Mouse (Mus musculus): ENCODE measurements around the gene Cacna1c. TPM values are rescaled to one million over a fixed set of nuclear protein-coding genes. Genes with fewer than 3 reads are reported as not detected.
A peak's percentile ranks its signal among the peaks of the same experiment; 100 is the strongest.

Gene Cacna1c
- total RNA-seq, 4 experiments from 2014 or later = 52.8 to 62.4 (median 55.1) TPM

DNA sequence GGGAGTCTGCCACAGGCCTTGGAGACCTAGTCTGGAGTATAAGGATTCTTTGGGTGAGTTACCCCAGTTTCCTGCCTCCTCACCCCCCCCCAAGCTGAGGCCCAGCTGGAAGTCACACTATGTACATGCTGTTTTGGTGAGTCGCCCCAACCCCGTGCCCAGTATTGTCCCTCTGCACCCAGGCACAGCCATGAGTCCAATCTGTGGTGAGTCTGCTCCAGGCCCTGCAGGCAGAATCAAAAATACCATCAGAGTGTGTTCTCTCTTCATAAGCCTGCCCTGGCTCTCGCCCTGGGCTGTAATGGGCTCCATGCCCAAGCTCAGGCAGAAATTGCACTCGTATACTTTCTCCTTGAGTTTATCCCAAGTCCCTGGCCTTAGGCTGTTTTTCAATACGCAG, 374.7 kb downstream of the Cacna1c start:
- DNase-seq (ENCODE audit: low spot score in 2 of 2) = no peak

DNA sequence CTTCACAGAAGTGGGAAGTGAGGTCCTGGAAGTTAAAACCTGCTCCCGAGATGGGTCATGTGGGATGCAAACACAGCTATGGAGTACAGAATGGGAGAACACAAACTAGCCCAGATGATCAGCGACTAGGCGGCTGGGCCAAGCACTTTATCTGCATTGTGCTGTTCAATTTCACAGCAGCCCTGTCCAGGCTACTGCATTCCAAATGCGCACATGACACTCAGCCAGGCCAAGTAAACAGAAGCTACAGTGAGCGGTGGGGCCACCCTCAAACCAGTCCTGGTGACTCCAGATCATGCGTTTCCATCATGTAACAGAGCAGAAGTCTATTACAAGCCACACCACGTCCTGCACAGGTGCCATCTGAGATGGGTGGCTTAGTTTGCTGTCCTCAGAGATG, 376.6 kb downstream of the Cacna1c start:
- no peak for DNase-seq (ENCODE audit: low spot score in 2 of 2)

DNA sequence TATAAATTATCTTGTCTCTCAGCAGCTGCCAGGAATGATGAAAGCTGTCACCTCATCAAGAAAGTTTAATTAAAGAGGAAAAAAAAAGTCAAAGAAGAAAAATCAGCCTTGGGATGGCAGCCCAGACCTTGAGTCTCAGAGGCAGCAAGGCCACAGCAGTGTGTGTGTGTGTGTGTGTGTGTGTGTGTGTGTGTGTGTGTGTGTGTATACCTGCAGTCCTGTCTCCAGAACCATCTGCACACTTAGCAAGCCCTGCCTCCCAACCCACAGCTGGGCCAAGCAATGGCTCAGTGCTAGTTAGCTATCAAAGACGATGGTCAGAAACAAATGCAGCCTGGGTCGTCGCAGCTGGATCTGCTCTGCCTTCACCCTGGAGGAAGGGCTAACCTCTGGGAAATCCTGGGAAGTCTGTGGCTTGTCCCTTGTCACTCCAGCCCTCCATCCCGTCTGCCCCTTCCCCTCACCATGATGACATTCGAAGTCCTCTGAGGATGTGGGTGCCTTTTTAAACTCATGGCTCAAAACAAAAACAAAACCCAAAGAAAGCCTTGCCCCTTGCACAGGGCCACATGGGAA, 378.2 kb downstream of the Cacna1c start:
- DNase-seq (ENCODE audit: low spot score in 2 of 2) = no peak

DNA sequence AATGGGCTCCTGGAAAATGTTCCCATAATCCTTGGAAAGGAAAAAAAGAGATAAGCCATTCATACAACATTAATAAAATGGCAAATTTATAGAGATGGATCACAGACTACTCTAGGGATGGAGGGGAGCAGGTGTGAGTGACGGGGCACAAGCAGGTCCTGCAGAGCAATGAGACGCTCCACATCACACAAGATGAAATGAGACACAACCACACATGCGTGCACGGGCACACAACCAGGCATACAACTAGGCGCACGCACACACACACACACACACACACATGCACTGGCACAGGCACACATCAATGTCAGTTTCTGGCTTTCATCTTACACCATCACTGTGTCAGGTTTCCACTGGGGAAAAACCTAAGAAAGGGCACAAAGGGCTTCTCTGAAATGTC, 380.0 kb downstream of the Cacna1c start:
- DNase-seq (ENCODE audit: low spot score in 2 of 2) = no peak

DNA sequence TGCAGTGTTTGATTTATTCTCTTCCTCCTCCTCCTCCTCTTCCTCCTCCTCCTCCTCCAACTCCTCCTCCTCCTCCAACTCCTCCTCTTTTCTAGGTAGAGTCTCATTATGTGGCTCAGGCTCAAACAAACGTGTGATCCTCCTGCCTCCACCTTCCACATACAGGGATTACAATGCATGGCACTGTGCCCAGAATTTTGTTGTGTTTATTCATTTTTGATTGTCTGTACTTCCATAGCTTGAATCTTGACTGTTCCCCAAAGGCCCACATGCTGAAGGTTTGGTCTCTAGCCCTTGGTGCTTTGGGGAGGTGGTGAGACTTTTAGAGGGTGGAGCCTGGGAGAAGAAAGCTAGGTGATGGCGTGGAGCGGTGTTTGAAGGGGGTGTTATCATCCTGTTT, 383.7 kb downstream of the Cacna1c start:
- no peak for DNase-seq (ENCODE audit: low spot score in 2 of 2)

DNA sequence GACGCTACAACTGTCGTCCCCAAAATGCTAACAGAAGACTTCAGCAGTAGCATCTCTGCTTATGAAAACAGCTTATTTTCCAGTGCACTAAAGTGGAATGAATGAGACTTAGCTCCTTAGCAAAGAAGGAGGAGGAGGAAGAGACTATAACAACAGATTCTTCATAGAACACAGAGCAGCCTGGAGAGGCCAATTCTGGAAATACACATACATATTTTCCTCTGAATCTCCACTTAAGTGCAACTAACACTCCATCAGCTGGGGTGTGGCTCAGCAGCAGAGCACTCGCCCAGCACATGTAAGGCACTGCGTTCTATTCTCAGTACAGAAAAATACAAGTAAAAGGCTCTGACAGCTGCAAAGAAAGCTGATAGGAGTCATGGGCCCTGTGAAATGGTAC, 384.2 kb downstream of the Cacna1c start:
- DNase-seq (ENCODE audit: low spot score in 2 of 2) = peak in 1 of 2 experiments; percentile 31

DNA sequence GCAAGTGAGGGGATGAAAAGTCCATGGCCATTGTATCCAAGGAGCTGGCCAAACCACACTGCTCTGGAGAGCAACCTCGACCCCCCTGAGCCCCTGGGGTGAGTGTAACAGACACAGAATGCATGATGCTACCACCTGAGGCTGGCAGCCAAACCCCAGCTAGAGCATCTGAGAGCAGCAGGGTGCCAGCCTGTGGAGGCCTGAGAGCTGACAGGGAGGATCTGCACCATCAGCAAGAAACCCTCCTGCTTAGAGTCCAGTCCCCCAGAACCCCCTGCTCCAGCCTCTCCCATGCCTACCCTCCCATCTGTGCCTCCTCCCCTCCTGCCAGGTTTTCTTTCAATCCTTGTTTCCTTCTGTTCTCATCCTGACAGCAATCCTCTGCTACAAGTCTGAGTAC, 385.4 kb downstream of the Cacna1c start:
- DNase-seq (ENCODE audit: low spot score in 2 of 2) = no peak

DNA sequence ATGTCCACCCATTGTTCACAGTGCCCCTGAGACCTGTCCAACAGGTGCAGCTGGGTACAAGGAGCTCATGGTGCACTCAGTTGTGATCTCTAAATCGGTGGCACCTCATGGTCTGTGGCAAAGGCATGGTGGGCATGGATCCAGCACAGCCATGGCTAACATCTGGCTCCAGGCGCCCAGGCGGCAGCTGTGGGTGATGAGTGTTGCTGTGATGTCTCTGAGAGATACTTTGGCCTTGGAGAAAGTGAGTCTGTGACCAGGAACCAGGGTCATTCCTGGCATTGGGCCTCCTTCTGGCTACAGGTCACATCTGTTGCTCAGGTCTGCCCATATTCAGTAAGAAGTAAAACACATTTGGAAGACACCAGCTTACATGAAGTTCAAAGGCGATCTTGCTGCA, 391.1 kb downstream of the Cacna1c start:
- DNase-seq (ENCODE audit: low spot score in 2 of 2) = no peak

DNA sequence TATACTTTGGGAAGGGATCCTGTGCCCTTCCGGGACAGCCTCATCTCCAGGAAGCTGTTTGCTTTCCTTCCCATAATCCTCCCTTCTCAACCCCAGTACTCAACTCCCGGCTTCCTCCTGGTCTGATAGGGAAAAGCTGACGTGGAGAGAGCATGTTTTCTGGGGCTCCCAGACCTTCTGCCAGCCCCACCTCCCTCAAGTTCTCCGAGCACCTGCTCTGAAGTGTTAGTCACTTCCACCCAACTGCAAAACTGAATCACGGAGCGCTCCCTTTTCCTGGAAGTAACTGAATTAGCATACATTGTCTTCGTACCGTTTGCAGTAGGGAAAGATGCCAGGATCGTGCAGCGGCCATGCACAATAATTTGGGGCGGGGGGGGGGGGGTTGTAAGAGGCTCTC, 393.9 kb downstream of the Cacna1c start:
- peak in 1 of 2 experiments; percentile 57 for DNase-seq (ENCODE audit: low spot score in 2 of 2)

DNA sequence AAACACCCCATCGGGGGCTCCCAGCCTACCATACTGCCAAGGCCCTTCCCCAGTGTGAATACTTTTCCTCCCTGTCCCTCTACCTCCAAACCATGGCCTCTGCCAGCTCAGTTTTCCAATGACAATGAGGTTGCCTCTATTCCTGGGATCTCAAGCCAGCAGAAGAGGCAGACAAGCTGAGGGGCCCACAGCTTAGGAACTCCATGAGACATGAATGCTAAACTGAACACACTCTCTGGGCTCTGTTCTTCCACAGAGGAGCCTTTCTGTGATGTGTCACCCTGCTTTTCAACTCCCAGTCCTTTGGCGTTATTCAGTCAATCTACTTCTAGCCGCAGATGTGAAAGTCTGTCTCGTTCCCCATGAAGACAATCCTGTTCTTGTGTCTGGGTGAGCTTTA, 399.8 kb downstream of the Cacna1c start:
- DNase-seq (ENCODE audit: low spot score in 2 of 2) = no peak

DNA sequence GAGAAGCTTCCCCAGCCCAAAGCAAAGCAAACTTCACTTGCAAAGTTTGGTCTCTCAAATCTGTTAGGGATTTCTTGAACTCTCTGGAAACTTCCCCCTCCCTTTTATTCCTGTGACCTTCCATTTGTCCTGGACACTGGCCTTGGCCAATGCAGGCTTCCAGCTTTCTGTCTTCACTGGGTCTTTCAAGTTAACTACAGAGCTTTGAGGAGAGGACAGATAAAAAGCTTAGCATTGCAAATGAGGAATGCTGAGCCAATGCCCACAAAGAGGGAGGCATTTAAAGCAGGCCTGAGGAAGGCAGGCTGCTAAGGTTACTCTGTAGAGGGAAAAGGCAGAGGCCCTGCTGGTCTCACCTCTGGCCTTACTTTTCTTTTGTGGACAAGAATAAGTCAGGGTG, 400.5 kb downstream of the Cacna1c start:
- DNase-seq (ENCODE audit: low spot score in 2 of 2) = no peak

DNA sequence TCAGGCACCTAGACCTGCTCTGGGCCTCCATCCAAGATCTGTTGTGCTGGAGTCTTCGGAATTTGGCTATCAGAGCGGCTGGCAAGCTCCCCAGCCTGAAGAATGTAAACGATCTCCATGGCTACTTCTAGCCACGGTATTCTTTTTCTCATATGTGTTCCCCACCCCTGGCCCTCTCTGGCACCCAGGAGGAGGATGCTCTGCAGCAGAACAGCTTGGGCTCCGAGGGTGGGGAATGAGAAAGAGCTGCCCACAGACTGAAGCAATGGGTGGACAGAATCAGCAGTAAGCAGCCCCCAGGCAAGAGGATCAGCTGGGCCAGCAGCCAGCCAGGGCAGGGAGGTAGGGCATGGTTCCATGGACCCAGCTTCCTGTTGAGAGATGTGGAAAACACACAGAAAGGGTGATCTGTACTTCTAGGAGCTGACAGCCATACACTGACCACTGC, 404.3 kb downstream of the Cacna1c start:
- peak in 1 of 2 experiments; percentile 56 for DNase-seq (ENCODE audit: low spot score in 2 of 2)

DNA sequence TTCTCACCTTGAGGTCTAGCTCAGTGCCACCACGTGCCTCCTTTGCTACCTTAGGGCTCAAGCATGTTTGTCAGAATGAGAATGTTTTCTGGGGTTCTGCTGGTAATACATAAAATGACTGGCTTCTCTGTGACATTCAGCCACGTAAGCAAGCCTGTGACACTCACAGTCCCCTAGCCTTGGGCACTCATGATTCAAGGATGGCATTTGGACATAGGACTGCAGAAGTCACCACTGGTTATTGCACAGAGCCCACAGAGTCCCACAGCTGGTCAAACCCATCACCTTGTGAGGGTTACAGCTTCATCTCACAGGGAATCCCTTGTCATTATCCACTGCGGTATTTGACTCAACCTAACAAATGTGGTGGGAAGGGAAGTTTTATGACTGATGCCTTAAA, 408.3 kb downstream of the Cacna1c start:
- no peak for DNase-seq (ENCODE audit: low spot score in 2 of 2)

DNA sequence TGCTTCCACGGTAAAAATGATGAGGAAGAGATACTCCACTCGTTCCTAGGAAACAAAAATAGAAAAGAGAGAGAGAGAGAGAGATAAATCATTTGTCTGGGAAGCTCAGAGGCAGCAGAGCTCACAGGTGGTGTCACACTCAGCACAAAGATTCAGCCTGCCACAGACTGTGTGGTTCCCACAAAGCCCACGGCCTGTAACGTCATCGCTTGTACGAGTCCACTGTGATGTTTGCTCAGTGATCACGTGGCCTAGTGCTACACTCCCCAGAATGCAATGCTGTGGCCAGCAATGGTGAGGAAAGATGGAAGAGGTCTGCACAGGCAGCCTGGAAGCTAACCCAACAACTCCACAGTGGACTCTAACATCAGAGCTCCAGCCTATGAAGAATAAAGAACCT, 415.9 kb downstream of the Cacna1c start:
- DNase-seq (ENCODE audit: low spot score in 2 of 2) = no peak

DNA sequence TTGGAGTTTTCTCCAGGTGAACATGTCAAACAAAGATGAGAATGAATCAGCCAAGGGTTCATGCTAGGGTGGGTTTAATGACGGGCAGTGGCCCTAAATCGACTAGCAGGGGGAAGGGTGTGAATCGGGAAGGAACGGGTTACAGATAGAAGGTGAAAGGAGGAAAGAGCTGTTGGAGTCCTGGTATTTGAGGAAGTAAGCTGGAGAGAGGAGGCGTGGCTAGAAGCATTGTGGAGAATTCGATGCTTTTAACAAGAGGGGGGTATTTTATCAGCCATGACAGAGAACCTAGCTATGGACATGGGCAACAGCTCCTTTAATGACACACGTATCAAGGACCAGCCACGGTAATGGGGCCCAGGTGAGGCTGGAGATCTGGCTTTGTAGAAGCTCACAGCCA, 417.0 kb downstream of the Cacna1c start:
- no peak for DNase-seq (ENCODE audit: low spot score in 2 of 2)

DNA sequence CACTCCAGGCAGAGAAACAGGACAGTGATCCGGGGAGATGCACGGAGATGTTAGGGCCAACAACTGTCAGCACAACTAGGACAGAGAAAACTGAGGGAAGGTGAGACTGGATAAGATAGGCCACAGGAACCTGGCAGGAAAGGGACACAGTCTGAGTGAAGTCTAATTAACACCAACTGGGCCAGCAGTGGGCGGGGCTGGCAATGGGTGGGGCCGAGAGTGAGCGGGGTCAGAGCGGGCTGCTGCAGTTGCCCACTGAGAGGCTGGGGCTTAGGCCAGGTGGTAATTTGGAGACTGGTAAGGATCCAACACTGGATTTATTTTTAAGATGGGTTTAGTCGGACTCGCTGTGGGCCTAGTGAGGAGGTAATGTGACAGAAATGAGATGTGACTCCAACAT, 418.8 kb downstream of the Cacna1c start:
- no peak for DNase-seq (ENCODE audit: low spot score in 2 of 2)

DNA sequence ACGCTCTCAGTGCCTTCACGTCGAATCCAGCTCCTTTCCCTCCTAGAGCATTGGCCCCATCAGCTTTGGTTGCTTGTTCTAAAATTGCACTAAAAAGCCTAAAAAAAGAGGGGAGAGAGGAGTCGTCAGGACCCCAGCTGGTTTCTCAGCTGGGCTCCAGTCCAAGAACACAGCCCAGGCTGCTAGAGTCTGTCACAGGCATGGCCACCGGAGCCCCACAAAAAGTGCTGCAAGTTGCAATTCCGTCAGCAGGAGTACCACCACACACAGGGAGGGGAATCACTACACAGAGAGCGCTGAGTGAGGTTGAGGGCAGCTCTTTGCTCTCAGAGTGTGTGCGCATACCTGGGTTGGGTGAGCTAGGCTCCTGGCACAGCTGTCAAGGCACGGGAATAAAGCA, 419.8 kb downstream of the Cacna1c start:
- no peak for DNase-seq (ENCODE audit: low spot score in 2 of 2)

DNA sequence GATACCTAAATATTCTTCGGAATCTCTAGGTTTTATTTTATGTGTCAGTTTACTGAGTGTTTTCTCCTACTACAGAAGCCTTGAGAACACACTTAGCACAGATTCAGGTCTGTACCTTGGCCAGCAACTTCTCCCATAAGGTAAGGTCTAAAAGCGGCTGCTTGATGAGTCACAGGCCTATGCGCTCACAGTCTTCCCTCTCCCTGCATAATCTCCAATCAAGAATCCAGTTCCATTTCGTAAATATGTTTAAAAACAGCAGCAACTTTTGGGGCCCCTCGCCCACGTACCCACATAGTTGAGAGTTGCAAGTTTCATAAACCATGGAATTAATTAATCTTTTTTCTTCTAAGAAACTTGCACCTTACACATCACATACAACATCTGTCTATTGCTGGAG, 423.6 kb downstream of the Cacna1c start:
- DNase-seq (ENCODE audit: low spot score in 2 of 2) = peak in 1 of 2 experiments; percentile 66

DNA sequence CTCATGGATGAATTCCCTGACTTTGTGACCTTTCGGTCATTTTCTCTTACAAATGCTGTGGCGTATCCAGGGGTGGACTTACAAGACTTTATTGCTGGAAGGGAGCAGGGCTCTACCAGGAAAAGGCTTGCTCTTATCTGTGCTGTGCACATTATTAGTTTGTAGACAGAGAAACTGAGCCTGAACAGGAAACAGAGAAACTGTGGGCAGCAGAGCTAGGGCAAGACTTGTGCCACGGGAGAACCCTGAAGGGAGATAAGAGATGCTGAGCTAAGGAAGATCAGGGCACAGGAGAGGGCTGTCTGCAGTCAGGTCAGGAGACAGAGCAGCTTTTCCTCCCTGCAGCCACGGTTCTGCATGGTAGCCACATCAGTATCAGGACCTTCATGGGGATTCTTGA, 425.1 kb downstream of the Cacna1c start:
- DNase-seq (ENCODE audit: low spot score in 2 of 2) = no peak

DNA sequence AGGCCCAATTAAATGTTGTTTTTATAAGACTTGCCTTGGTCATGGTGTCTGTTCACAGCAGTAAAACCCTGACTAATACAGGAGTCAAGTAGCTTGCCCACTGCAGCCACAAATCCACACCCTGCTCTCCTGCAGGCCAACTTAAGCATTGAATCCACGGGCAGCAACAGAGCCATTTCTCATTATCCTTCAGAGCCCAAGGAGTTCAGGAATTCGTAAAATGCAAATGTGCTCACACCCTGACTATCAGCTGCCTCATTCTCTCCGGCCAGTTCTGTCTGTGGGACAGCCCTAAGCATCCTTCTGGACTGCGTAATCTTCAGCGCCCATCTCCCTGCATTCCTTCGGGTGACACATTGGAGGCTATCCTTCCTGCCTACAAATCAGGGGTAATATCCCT, 425.8 kb downstream of the Cacna1c start:
- no peak for DNase-seq (ENCODE audit: low spot score in 2 of 2)

DNA sequence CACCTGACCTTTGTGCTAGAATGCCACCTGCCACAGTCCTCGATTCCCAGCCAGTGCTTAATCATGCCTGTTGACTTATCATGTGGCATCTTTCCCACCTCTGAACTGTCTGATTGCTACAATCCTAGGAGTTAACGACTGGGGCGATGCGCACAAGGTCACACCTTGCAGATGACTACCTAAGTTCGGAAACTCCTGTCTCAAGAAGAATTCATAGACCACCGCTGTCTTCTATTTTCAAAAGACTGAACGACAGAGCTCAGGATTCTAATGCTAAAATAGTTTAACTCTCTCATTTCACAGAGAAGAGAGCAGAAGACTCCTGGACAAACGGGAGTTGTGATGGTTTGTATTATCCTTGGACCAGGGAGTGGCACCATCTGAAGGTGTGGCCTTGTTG, 426.4 kb downstream of the Cacna1c start:
- no peak for DNase-seq (ENCODE audit: low spot score in 2 of 2)

DNA sequence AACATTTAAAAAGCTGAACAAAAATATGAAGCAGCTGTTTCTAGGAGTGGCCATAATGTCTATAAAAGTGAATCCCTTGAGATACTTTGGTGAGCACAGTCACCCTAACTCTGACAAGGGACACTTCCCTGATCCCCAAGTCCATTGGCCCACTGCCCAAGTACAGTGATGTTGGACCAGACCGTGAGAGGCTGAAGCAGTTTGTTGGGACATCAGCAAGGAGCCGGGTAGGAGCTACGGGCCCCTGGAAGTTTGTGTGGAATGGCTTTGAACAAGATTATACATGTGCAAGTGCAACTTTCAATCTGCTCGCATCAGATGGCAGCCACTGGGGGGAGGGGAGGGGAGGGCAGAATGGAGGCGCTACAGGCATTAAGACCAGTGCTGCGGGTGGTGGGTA, 428.5 kb downstream of the Cacna1c start:
- no peak for DNase-seq (ENCODE audit: low spot score in 2 of 2)

DNA sequence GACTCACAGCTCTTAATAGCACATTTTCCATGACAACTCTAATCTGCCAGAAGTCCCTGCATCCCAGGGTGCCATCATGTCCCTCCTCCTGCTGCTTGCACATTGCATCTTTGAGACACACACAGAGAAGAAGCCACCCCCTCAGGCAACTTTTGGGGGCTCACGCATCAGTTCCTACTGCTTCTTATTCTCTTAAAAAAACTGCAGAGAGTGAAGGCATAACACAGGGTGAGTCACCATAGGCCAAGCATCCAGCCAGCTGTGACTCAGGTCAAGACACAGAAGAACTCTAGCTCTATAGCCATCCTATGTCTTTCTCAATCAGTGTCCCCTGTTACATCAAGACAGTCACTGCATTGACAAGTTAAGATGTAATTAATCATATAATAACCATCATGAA, 431.0 kb downstream of the Cacna1c start:
- DNase-seq (ENCODE audit: low spot score in 2 of 2) = no peak

DNA sequence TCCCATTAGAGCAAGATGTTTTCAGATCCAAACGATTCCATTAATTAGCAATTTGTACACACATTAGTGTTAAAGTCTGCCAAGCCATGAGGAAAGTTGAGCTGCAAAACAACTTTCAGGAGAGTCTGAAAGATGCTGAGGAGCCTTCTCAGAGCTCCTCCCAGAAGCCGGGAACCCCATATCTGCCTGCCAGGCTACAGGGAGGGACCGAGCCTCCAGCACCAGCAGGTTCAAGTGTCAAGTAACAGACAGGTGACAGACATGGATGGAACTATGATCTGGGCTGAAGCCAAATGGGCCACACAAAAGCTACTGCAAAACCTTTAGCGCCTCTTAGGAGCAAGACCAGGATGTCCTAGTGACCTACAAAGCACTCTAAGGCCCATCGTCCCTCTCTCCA, 437.2 kb downstream of the Cacna1c start:
- no peak for DNase-seq (ENCODE audit: low spot score in 2 of 2)
